Mouse (Mus musculus) heart, embryonic 14.5 days (tissue): ENCODE results near the gene Vmn1r199. TPM values are rescaled to one million over a fixed set of nuclear protein-coding genes. Genes with fewer than 3 reads are reported as not detected.
A peak's percentile ranks its signal among the peaks of the same experiment; 100 is the strongest.
"Not testable (repeated sequence)": the region's sequence is repeated elsewhere in the genome, so short reads cannot be mapped to it uniquely, and the experiment has no call there.

Experiments used
- ATAC-seq: fragments of 200-750 bp; cut with Nextera tagmentation; 2 replicates; pipeline ENCODE4 v1.8.0; 2017; ENCODE audit warnings: low read depth, moderate TSS enrichment; ENCODE audit not compliant: insufficient number of reproducible peaks, insufficient read depth, low FRiP score
- H3K27ac ChIP-seq, 2 experiments: fragments of 200-500 bp in 1 of 2; fragments of 300-500 bp in 1 of 2; sonication (generic) in 1 of 2; replicated peaks in 1 of 2; 2 replicates each; pipeline ENCODE4 v1.5.1; 2012 to 2014; ENCODE audit warnings: low read depth in 2 of 2, low read length in 2 of 2, control low read depth in 1 of 2, mild to moderate bottlenecking in 1 of 2, mixed read lengths in 1 of 2; ENCODE audit not compliant: control insufficient read depth in 1 of 2, insufficient read depth in 1 of 2
- H3K27me3 ChIP-seq: fragments of 300-500 bp; sonication (generic); 2 replicates; pipeline ENCODE4 v1.6.1; 2014; ENCODE audit warnings: mild to moderate bottlenecking, low read length, control low read depth; ENCODE audit not compliant: control insufficient read depth, insufficient read depth
- H3K36me3 ChIP-seq: fragments of 300-500 bp; sonication (generic); 2 replicates; pipeline ENCODE4 v1.6.1; 2014; ENCODE audit warnings: mild to moderate bottlenecking, control low read depth, low read length, mixed read lengths; ENCODE audit not compliant: control insufficient read depth, insufficient read depth
- H3K4me1 ChIP-seq, 2 experiments: fragments of 200-500 bp in 1 of 2; fragments of 300-500 bp in 1 of 2; sonication (generic) in 1 of 2; 2 replicates each; pipeline ENCODE4 v1.6.1; 2012 to 2014; ENCODE audit warnings: low read length in 2 of 2, control low read depth in 1 of 2, mixed read lengths in 1 of 2; ENCODE audit not compliant: control insufficient read depth in 2 of 2, insufficient read depth in 2 of 2
- H3K4me2 ChIP-seq: fragments of 300-500 bp; sonication (generic); 2 replicates; pipeline ENCODE4 v1.6.1; 2014; ENCODE audit warnings: mild to moderate bottlenecking, low read length
- H3K4me3 ChIP-seq, 2 experiments: fragments of 200-500 bp in 1 of 2; fragments of 300-500 bp in 1 of 2; sonication (generic) in 1 of 2; 2 replicates each; pipeline ENCODE4 v1.5.1; 2012 to 2014; ENCODE audit warnings: low read length in 2 of 2, mild to moderate bottlenecking in 2 of 2, control low read depth in 1 of 2, low read depth in 1 of 2, moderate library complexity in 1 of 2; ENCODE audit not compliant: control insufficient read depth in 1 of 2, insufficient read depth in 1 of 2
- H3K9ac ChIP-seq: fragments of 300-500 bp; sonication (generic); 2 replicates; pipeline ENCODE4 v1.6.1; 2014; ENCODE audit warnings: mild to moderate bottlenecking, low read length
- H3K9me3 ChIP-seq: fragments of 300-500 bp; sonication (generic); 2 replicates; pipeline ENCODE4 v1.6.1; 2016; ENCODE audit warnings: low read length, control low read depth; ENCODE audit not compliant: control insufficient read depth
- WGBS: fragments of 180-500 bp; shearing (Covaris S2); extraction: QIAGEN DNeasy Blood & Tissue Kit; methylation state at CpG from one replicate; pipeline ENCODE4 v1.1.7; 2014; 5-methylcytosine and 5-hydroxymethylcytosine counted together
- polyA plus RNA-seq: library from polyadenylated mRNA; unstranded; fragments of >200 nt; fragmentation: Nextera tagmentation; extraction: Ambion mirVana; gene quantifications from 2 replicates; pipeline ENCODE4 v1.2.1, GENCODE M21; 2014

Gene Vmn1r199
- not detected in 2 replicates for polyA plus RNA-seq

DNA sequence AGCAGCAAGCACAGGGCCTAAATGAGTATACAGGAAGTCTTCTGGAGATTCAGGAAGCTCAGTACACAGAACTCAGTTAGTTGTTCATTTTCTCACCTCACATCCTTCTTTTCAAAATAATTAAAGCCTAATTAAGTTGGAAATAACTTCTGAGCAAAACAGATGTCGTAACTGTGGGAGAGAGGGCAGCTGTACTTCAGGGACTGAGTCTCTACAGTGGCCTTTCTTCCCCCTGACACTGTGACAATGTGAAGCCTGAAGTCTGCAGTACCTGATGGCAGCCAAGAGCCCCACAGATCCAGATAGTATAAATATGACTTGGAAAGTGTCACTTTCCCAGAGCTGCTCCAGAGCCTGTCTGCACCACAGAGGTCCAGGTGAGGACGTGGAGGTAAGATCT, at the start of gene Vmn1r199:
Vmn1r199 (plus strand) TSS at position 301 of the 400 bp plus-strand sequence.
- WGBS, result 73% methylated on average over 2 of the region's 2 CpGs
- Histone ChIP-seq H3K36me3 (no peaks in the 10 kb centered on the region), H3K27me3 (no peaks in the 10 kb centered on the region), H3K4me3 (no peak within 1 kb of the TSS), H3K27ac (no peak within 1 kb of the TSS; a peak in 1 of 4 replicates), H3K4me2 (no peak within 1 kb of the TSS), H3K9me3 (no peaks in the 10 kb centered on the region), H3K4me1 (no peaks in the 10 kb centered on the region), H3K9ac (no peak within 1 kb of the TSS)
- ATAC-seq, result no peak

DNA sequence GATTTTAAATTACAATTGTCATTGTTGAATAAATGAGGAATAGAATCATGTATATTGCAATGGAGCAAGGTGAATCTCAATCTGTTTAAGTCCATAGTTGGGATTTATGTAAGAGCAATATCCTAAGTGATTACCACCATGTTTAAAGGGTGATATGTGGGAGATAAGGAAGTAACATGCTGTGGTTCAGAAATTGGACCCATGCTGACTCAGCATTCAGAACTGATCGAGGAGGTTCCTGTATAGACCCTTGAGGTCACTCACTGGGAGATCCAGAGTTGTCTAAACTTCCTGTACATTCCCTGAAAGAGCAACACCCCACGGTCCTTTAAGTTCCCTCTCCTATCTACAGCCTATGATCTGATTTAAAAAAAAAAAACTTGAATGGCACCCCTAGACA, 46.3 kb upstream of the Vmn1r199 start:
- Histone ChIP-seq H3K36me3 (no peaks in the 10 kb centered on the region), H3K4me2 (no peak overlapping the region), H3K9ac (no peak overlapping the region), H3K9me3 (no peaks in the 10 kb centered on the region), H3K4me3 (no peak overlapping the region), H3K27ac (no peak overlapping the region), H3K4me1 (no peaks in the 10 kb centered on the region), H3K27me3 (no peaks in the 10 kb centered on the region)
- WGBS, result 67% methylated on average over 2 of the region's 2 CpGs
- ATAC-seq, result no peak

DNA sequence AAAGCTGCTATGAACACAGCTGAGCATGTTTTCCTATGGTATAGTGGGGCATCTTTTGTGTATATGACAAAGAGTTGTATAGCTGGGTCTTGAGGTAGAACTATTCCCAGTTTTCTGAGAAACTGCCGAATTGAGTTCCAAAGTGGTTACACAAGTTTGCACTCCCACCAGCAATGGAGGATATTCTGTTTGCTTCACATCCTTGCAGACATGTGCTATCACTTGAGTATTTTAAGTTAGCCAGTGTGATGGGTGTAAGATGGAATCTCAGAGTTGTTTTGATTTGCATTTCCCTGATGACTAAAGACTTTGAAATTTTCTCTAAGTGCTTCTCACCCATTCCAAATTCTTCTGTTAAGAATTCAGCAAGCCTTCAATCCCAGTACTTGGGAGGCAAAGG, 44.1 kb upstream of the Vmn1r199 start:
- Histone ChIP-seq H3K9me3 (no peaks in the 10 kb centered on the region), H3K27me3 (no peaks in the 10 kb centered on the region), H3K4me1 (no peaks in the 10 kb centered on the region), H3K4me3 (no peak overlapping the region), H3K4me2 (no peak overlapping the region), H3K27ac (no peak overlapping the region), H3K9ac (no peak overlapping the region), H3K36me3 (no peaks in the 10 kb centered on the region)
- WGBS, result 74% methylated on average over 1 of the region's 1 CpGs
- no peak for ATAC-seq

DNA sequence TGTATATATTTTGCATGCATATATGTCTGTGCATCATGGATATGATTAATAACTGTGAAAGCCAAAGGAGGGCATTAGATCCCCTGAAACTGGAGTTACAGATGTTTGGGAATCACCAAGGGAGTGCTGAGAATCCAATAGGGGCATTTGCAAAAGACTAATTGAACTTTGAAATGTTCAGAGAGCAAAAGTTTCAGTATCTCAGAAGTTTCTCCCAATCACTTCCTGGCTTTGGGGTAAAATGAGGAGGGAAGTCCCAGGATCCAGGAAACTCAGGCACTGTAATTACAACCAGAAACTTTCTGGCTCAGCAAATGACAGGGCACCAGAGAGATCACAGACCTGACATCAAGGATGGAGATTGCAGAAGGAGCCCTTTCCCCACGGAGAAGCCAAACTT, 29.6 kb upstream of the Vmn1r199 start, which contains the start of gene Vmn1r198:
Vmn1r198 (plus strand) TSS at position 301 of the 400 bp plus-strand sequence.
- no peaks in the 10 kb centered on the region for H3K36me3 ChIP-seq
- ATAC-seq, result no peak
- H3K27ac ChIP-seq, result no peak within 1 kb of the TSS

DNA sequence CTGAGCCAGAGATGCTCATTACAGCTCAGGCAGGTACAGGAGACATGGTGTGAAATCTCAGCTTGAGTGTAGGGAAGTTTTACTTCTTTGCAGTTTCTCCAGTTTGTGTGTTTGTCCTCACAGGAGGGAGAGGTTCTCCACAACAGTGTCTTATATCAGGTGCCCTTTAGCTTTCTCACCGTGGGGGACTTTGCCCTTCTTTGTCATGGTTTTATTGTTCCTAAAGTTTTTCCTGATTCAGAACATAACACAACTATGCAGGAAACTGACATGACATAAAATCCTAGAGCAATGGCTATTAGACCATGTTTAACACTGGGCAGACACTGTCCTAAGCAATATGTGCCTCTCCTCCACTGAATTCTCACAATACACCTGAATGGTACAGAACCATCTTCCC, 28.8 kb upstream of the Vmn1r199 start:
- H3K4me1 ChIP-seq, result no peaks in the 10 kb centered on the region
- H3K27me3 ChIP-seq, result no peaks in the 10 kb centered on the region
- no peaks in the 10 kb centered on the region for H3K9me3 ChIP-seq
- H3K27ac ChIP-seq, result no peak overlapping the region
- H3K36me3 ChIP-seq, result no peaks in the 10 kb centered on the region
- H3K4me2 ChIP-seq, result no peak overlapping the region
- no peak overlapping the region for H3K9ac ChIP-seq
- H3K4me3 ChIP-seq, result no peak overlapping the region
- no peak for ATAC-seq
- whole genome bisulfite sequencing, result 67% methylated on average over 1 of the region's 1 CpGs

More for the DNA sequence above, 29.6 kb upstream of the Vmn1r199 start, which contains the start of gene Vmn1r198:
- Histone ChIP-seq H3K4me3 (no peak within 1 kb of the TSS), H3K4me1 (no peaks in the 10 kb centered on the region), H3K9ac (no peak within 1 kb of the TSS), H3K4me2 (no peak within 1 kb of the TSS), H3K27me3 (no peaks in the 10 kb centered on the region), H3K9me3 (no peaks in the 10 kb centered on the region)
- WGBS, result 24% methylated on average over 1 of the region's 1 CpGs

DNA sequence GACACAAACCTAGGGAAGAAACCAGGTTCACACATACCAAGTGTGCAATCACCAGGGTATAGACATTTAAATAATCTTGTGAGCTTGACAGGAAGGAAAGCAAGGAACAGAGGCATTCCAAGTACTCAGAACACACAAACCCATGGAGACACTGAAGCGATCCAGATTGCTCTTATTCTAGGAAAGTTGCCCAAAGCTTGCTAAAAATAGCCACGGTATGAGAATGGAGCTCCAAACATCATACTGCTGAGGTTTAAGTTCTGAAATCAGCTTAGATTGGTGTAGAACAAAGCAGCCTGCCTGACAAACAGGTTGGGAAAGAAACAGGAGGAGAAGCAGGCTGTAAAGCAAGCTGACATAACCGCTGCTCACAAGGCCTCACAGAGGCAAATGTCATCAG, 1.5 kb downstream of the Vmn1r199 start:
- not testable (repeated sequence) for H3K9ac ChIP-seq, H3K4me1 ChIP-seq, H3K36me3 ChIP-seq, H3K4me2 ChIP-seq, ATAC-seq, H3K9me3 ChIP-seq, H3K4me3 ChIP-seq, H3K27me3 ChIP-seq
- 27% methylated on average over 3 of the region's 3 CpGs for WGBS
- H3K27ac ChIP-seq, result peak overlapping the region; percentile 48 to 51; a peak in 2 of 4 replicates

DNA sequence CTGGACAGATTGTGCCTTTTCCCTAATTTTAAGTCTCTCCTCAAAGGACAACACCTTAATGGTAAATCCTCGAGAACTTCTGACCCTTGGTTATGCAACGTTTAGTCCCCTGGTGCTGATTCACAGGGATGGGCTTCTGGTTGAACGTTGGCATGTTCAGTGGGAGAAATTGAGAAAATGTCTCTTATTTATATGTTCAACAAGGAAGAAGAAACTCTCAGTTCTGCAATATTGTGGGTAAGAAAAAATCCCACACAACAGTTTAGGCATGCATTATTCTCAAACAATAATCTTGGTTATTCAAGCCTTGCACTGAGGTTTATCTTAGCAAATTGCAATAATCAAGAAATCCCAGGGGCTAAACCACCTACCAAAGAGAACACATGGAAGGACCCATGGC, 3.8 kb downstream of the Vmn1r199 start:
- WGBS, result 72% methylated on average over 3 of the region's 3 CpGs
- ATAC-seq, result no peak
- Histone ChIP-seq H3K9me3 (no peaks in the 10 kb centered on the region), H3K4me1 (no peaks in the 10 kb centered on the region), H3K4me3 (no peak overlapping the region), H3K27me3 (no peaks in the 10 kb centered on the region), H3K9ac (no peak overlapping the region), H3K27ac (no peak overlapping the region), H3K36me3 (no peaks in the 10 kb centered on the region), H3K4me2 (no peak overlapping the region)

DNA sequence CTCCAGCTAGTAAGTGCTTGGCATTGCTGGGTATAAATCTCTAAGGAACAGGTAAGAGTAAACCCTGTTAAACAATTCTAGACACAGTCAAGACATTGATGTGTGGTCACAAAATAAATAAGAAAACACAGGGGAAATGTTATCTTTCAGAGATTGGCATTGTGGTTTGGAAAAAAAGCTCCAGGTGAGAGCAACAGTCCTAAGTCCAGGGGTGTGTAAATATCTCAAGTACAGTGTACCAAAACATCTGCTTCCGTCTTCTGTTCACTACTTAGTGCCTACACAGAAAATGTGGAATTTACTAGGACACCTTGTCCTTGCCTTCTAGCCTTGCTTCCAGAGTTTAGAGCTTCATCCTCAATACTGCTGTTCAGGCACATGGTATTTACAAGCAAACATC, 7.4 kb downstream of the Vmn1r199 start:
- Histone ChIP-seq H3K4me3 (no peak overlapping the region), H3K9ac (no peak overlapping the region), H3K9me3 (no peaks in the 10 kb centered on the region), H3K4me1 (no peaks in the 10 kb centered on the region), H3K4me2 (no peak overlapping the region), H3K36me3 (no peaks in the 10 kb centered on the region), H3K27ac (no peak overlapping the region), H3K27me3 (no peaks in the 10 kb centered on the region)
- 67% methylated on average over 1 of the region's 1 CpGs for WGBS
- no peak for ATAC-seq
